Mouse (Mus musculus) ES-CJ7 (cell line): Measurements from ENCODE around the gene Capn15.

Experiments used
- DNase-seq: peaks from one replicate; pipeline ENCODE4 v3.0.0; 2011; ENCODE audit warnings: low read depth, low spot score

Gene Capn15

DNA sequence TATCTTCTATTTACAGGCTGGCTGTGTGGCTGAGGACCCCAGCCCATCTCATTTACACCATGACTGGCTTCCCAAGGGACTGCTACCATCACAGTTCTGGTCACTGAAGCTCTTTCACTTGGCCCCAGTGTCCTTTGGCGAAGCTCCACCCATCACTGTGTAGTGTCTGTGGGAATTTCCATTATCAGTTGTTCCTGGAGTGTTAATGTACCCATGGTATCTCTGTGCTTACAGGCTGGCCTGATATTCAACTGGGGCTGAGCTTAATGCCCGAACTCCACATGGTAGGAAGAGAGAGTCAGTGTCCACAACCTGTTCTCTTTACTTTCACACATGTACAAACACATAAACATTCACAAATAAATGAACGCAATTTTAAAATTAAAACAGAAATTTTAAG, 7.9 kb upstream of the Capn15 start:
- DNase-seq: no peak

DNA sequence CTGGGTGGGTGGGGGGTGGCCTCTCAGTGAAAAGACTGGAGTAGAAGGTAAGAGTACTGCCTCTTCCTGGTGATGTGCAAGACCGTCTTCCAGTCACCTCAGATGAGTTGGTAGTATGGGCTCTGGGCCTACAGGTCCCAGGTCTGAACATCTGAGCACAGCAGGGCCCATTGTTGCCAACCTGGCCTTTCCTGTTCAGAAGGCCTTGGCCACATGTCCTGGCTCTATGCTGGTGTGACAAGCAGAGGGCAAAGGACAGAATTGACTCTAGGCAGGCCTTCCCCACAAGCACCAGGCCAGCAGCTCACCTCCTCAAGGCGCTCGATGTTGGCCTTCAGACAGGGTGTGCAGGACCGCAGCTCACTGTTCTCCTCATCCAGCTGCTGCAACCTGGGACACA, 6.7 kb upstream of the Capn15 start:
- DNase-seq: no peak

DNA sequence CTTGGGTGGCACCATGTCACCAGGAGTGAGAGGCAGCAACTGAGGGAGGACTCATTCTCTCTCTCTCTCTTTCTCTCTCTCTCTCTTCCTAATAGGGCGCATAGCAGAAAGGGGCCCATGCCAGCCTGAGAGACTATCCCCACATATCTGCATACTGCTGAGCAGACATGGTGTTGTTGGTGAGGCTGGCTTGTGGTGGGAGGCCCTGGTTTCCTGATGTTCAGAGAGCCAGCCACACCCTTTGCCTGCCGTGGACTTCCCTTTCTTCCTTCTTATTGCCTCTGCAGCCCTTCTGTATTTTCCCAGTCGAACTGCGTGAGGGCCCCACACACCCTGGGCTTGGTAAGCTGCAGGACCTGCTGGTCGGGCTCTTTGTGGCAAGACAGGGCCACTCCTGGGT, 4.7 kb upstream of the Capn15 start:
- no peak for DNase-seq

DNA sequence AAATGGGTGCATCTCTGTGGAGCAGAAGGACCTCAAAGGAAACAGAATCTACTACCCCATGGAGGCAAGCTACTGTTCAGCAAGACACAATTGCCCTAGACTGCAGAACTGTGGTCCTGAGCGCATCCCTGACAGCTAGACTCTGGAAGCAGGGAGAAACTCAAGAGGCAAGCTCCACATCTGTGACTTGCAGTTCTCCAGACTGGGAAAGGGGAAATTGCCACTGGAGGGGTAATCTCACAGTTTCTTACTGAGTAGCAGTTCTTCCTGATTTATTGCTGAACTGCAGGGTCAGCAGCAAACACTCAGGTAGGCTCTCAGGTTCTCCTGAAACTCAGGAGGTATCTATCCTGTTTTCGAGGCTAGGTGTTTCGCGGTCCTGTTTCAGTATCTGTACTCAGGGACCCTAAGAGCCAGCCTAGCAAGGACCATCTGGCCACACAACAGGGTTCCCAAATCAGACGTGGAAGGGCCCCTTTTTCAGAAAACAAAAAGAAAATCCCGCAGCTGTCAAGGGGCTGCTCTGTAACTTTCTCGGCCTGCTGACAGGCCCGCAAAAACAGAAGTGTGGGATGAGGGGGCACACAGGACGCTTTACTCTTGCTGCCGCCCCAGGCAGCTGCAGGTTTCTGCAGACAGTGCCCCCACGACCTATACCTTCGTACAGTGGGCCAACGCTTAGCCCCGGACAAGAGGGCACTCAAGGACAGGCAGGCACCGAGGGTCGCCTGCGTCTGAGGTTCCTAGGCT, 865 bp downstream of the Capn15 start:
- no peak for DNase-seq

DNA sequence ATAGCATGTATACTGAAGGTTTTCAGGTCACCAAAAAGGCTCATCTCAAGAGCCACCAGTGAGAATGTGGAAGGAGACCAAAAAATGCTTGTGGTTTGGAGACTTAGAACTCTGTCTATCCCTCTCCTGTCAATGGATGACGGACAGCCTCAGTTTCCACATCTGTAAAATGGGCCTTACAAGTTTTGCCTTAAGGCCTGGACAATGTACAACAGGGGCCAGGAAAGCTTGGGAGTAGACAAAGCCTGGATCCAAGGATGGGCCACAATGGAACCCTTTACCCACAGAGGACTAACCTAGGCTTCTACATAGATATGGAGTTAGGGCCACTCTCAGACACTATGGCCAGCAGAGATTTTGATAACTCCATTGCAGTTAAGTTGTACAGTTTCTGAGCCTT, 1.5 kb downstream of the Capn15 start:
- DNase-seq: no peak

DNA sequence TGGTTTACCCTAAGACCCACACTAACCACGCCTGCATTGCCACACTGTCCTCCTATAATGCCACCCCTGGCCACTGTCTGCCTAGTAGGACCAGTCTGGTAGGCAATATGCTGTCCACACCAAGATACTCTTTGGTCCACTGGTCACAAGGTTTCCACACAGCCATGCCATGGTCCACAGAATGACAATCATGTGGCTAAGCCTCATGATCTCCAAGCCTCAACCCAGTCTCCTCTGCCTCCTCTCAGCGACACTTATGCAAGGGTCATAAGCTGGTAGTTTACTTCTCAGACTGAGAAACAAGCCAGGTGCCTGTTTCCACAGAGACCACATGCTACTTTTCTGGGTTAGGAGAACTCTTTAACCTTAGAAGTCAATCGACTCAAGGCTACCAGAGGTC, 2.7 kb downstream of the Capn15 start:
- no peak for DNase-seq

DNA sequence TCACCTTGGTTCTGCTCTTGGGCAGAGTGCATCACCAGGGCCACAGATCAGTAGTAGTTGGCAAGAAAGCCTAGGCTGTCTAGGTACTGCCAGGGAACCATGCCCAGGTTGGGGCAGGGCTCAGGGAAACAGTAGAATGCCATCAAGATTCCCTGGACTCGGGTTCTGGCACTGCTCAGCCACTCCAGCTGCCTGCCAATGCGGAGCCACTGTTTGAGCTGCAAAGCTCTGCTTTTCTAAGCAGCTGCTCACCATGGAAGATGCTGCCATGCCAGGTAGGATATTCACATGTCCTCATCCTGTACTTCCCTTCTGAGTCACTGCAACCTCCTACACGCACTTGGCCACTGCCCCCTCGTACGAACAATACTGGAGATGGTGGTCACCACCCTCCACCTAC, 4.7 kb downstream of the Capn15 start:
- no peak for DNase-seq

DNA sequence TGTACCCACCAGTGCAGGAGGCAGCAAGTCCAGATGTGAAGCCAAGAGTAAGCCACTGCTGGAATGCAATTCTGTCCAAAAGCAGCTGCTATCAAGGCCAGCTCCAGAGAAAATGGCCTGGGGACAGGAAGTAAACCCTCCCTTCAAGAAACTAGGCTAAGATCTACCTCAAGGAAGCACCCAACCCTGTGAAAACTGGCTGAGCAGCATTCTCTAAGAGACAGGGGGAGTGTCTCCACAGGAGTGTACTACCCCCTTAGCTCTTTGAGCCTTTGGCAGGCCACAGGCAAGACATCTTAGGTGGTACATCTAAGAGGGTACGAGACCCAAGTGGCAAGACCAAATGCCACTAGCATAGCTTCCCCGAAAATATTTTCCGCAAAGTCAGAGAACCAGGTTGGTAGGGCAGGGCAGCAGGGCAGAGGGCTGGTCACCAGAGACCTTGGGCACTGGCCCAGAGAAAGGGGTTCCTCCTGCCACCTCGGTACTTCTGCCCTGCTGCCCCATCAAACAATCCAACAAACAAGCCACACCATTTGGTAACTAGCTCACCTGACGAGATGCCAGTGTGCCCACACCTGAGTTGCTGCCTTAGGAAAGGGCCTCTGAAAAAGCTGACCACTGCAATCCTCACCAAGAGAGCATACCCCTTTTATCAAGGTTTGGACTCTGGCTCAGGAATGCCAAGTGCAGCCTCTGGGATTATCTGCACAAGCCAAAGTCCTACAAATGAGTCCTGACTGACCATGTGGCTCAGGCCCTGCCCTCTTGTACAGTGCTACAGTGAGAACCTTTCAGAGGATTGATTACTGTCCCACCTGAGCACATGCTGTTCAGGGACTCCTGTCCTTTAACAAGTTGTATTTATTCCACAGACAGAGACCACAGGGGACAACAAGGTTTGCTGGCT, 5.5 kb downstream of the Capn15 start:
- DNase-seq: no peak

DNA sequence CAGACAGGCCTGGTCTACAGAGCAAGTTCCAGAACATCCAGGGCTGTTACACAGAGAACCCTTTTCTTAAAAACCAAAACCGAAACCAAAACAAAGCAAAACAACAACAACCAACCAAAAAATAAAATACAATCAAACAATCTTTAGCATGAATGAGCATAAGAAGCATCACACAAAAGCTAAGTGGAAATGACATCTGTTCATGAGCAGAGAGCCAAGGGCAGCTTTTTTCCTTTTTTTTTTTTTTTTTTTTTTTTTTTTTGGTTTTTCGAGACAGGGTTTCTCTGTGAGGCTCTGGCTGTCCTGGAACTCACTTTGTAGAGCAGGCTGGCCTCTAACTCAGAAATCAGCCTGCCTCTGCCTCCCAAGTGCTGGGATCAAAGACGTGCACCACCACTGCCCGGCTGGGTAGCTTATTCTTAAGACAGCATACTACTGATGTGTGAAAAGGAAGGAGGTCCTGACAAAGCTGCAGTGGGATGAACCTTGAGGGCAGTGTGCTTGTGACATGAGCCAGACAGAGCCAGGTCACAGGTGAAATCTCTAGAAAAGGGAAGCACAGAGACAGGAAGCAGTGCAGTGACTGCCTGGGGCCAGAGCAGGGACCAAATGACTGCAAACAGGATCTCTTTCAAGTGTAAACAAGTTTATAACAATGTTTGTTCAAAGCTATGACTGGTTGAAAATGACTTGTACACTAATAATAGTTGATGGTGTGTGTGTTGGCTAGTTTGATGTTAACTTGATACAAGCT, 14.5 kb downstream of the Capn15 start:
- no peak for DNase-seq

DNA sequence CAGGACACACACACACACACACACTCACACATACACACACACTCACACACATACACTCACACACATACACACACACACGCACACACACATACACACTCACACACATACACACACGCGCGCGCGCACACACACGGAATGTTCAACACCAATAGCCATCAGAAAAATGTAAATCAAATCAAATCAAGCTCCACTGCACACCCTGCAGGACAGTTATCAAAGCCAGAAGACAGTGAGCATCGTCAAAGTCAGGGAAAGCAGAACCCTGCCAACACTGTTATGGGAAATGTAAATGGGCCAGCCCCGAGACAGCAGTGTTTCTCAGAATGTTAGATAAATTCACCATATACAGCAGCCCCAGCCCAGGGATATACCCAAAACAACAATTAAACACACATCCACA, 15.1 kb downstream of the Capn15 start:
- no peak for DNase-seq

DNA sequence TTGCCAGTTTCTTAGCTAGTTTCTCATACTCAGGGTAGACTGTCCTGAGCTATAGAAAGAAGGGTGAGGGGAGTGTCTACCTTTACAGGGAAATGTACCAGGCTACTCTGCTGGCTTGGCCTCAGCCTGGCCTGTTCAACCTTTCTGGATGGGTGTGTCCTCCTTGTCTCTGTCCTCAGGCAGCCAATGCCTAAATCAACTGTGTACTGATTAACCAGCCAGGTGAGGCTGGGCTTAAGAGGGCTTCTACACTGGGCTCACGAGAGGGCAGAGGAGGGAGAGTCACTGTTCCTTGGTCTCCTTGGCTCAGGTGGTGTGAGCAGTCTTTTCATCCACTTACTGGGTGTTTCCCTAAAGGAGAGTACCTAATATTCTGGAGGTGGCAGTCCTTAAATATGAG, 17.4 kb downstream of the Capn15 start:
- DNase-seq: no peak

DNA sequence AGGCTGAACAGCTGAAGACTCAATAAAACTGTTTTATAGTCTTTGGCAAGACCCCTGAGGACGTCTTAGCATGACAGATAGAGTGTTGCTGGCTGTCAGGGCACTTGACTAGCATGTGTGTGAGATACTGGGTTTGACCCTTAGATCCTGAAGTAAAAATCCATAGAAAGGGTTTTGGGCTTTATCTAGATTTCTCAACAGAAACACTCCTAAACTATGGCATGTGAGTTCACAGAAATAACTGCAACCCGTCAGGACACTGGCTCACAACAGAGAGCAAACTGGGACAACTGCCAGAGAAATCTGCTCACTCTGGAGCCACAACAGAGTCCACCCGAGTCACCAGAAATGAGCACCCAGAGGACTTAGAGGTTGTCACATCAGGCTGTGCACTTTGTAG, 17.9 kb downstream of the Capn15 start:
- no peak for DNase-seq

DNA sequence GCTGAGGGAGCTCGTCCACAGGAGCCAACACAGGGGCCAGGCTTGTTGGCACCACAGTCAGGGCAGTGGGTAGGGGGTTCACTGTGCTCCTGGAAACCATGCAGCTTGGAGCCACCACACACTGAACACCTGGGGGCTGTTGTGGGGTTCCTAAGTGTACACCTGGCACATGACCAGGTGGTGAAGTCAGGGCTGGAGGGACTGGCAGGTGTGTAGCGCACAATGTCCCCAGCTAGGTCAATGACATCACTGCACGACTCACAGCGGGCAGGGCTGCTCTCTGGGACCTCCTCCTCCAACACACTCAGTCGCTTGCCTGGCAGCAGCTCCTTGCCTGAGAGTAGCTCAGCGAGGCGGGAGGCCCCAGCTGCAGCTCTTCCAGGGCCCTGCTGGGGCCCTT, 21.3 kb downstream of the Capn15 start:
- no peak for DNase-seq

DNA sequence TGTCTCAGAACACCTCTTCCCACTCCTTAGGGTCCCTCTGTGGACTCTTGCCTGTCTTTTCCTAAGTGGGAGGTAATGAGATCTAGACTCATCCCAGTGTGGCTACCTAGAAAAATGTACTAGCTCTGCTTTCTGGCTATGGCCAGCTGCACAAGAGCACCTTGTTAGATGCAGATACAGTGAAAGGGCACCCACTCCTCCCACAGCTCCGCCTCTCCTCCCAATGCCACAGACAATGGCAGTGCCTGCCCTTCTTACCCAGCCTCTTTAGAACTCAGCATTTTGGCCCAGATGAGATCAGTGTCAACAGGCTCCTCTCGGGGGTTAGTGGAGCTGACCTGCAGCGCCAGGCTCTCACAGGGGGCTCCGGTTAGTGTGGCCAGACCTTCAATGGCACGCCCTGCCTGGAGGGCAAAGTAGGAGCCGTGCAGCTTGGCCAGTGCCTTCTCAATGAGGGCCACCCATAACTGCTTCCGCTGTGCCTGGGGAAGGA, 23.1 kb downstream of the Capn15 start:
- no peak for DNase-seq

DNA sequence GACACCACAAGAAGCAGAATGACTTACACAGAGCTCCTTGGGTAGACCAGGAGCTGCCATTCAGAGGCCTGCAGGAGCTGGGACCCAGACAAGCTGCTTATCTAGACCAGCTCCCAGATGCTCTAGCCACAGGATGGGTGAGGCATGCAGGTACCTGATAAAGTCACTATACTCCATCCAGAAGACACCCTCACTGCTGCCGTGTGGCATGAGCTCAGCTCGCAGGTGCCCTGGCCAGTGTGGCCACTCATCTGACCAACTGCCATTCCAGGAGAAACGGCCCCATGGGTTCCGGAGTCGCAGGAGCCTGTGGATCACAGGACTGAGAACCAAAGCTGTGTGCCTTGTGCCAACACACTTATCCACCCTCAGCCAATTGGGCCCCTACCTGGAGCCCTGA, 24.0 kb downstream of the Capn15 start:
- DNase-seq: no peak

DNA sequence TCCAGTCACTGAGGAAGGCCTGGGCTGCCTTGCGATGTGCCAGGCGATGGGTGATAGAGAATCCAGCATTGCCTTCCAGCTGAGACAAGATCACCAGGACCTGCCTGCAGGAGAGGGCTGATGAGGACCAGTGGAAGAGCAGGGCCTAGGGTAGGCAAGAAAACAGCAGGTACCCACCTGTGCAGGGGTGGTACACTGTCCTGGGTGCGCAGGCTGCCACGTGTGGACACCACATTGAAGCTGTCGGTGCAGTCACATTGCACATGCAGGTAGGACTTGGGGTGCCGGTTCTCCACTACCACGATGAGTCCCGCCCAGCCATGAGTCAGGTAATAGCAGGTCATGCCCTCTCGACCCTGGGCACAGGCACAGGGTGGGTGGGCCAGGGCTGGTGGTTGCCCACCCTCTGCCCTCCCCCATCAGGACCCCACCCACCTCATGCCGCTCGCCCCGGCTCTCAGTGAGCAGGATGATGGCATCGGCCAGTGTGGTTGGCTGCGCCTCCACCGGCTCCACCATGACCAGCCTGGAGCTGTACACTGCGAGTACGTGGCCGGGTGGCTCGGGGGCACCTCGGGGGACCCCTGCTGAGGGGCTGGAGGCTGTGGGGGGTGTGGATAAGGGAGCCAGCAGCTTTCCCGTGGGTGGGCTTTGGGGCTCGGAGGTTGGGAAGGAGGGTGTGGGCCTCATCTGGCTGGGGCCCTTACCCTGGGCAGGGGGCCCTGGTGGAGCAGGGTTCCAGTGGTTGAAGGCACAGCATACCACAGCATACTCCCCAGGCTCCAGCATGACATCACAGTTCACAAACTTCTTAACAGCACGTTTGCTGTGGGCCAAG, 25.7 kb downstream of the Capn15 start:
- no peak for DNase-seq

DNA sequence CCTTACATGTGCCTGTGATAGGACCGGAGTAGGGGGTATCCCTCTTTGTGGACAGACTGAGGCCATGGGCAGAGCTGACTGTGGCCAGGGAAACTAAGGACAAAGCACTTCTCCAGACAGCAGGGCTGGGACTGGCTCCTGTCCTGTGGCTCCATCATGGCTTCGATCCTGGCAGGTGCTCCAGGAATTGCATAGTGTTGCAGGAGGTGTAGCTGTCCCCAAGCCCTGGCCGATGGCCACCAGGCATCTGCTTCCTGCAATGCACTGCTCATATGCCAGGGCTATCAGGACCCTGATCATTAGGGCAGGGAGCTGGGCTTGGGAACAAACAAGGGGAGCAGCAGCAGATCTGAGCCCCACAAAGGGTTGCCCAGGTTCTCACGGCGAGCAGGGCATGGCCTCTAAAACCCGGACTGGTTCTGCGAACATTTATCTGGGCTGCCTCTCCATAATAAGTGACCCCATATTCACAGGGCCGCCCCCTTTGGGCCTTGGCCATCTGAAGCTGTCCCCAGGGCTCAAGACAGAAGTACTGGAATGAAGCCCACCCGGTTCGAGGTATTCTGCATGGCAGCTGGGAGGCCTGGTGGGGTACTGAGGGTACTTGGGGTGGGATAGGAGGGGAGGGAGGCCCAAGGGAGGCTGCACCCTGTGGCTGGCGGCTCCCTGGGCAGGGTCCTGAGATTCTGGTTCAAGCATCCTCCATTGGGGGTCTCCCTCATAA, 26.7 kb downstream of the Capn15 start:
- DNase-seq: no peak

DNA sequence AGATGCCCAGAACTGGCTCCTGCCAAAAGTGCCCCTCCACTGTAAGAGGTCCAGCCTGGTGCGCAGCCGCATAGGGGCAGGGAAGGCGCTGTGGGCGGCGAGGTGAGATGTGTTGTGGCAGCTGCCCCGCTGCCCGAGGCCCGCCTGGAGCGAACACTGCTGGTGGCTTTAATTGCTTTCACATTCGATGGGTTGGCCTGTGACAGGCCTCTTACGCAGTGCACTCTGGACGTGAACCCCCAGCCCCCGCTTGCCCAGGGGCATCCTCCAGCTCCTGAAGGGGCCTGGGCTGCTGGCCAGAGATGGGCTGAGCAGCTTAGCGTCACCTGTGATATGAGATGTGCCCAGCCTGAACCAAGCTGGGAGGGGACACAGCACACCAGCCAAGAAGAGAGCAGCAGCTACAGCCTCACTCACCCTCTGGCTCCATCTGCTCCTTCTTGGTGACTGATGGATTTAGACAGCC, 28.0 kb downstream of the Capn15 start:
- DNase-seq: no peak

DNA sequence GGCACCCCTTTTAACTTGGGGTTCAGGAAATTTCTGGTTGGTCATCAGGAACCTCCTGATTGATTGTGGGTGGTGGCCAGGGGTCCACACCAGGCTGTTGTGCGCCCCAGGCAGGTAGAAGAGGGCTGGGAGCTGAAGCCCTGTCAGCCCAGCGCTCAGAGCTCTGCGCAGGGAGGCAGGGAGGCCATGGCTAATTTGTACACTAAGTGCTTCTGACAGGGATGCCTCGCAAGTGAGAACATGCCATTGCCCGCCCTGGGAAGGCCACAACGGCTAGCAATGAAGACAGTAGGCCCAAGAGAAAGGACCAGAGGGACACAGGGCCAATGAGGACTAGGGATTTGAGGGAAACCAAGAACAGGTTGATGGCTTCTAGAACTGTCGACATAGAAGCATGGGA, 29.0 kb downstream of the Capn15 start:
- DNase-seq: no peak

DNA sequence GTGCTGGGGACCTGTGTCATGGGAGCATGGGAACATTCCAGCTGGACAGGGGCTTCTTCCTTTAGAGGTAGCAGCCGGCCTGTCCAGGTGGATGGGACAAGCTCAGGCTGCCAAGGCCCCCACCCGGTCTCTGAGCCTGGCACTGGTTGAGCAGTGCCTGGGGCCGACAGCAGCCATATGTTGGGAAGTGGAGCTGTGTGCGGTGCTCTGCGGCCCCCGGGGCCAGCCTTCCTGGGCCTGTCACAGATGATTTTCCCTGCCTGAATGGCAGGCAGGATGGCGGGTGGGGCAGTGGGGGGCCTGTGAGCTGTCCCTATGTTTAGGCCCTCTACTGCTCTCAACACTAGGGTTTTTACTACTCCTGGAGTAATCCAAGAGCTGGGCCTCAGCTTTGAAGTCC, 29.4 kb downstream of the Capn15 start:
- DNase-seq: no peak

DNA sequence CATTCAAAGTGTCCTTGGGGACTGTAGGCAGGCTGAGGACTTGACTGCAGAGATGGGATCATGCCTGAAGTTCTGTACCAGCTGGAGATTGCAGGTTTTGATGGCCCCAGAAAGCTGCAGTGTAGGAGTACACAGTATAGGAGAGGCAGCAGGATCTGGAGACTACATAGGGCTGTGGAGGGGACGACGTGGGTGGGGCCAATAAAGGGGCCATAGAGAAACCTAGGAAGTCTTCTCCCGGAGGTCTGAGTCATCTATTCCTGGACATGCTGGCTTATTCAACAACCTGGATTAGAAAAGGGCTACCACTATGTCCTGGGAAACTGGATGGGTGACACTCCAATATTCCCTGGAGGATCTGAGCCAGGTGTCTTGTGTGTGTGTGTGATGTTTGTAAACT, 29.9 kb downstream of the Capn15 start:
- no peak for DNase-seq
